Mouse (Mus musculus): ENCODE data around the gene Carhsp1. TPM values are rescaled to one million over a fixed set of nuclear protein-coding genes. Genes with fewer than 3 reads are reported as not detected.

Gene Carhsp1
- polyA plus RNA-seq (2014; fragmentation: Illumina TruSeq; extraction: RNeasy Lipid Tissue Mini Kit (QIAGEN cat#74804); ENCODE audit: low read depth, low replicate concordance): 8.9 TPM

DNA sequence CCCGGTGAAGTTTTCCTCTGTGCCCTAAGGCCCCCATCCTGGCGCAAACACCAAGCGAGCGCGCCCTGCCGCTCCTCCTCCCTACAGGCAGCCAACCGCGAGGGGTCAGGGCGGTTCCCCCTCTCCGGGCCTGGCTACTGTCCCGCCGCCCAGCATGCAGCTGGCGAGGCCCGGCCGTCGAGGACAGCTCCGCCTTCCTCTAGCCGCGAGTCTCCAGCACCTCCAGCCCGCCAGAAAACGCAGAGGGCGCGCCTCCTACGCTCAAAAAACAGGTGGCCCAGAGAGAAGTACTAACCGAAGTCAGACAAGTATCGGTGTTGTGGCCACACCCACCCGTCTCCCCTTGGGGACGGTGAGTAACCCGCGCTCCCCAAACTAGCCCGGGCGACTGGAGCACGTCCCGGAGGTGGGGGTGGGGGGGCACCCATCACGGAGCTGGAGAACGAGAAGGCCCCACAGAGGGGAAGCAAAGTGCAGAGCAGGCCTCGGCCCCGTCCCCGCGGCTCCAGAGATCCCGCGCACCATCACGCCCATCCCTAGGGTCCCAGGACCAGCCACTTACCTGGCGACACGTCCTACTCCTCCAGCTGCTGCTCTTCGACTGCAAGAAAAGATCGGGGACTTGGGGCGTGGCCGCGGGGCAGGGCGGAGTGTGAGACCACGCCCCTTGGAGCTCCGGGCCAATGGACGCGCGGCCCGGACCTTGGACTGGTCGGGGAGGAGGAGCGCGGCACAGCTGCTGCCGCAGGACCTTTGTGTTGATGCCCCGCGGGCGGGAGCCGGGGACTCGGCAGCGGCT lies at the start of gene Carhsp1:
Gene Carhsp1 (minus strand): TSS at position 605 of the 799 bp plus-strand sequence.

DNA sequence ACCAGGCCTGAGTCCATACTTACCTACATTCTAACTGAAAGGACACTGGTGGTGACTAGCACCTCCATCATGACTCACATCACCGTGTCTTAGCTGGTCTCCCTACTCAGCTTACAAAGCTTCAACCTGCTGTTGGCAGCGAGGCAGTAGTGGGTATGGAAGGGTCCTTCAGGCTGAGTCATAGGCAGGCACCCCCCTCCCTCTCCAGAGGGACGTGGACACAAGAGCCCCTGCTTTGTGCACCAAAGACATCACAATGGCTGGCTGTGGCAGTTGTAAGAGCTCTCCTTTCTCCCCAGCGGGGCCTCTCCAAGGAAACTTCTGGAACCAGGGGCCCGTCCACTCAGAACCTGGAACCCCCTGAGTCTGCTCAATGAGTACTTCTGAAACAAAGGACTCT lies 8.5 kb upstream of the Carhsp1 start, which contains the start of gene Gm5767:
Gene Gm5767 (plus strand): TSS at position 301 of the 400 bp plus-strand sequence.

DNA sequence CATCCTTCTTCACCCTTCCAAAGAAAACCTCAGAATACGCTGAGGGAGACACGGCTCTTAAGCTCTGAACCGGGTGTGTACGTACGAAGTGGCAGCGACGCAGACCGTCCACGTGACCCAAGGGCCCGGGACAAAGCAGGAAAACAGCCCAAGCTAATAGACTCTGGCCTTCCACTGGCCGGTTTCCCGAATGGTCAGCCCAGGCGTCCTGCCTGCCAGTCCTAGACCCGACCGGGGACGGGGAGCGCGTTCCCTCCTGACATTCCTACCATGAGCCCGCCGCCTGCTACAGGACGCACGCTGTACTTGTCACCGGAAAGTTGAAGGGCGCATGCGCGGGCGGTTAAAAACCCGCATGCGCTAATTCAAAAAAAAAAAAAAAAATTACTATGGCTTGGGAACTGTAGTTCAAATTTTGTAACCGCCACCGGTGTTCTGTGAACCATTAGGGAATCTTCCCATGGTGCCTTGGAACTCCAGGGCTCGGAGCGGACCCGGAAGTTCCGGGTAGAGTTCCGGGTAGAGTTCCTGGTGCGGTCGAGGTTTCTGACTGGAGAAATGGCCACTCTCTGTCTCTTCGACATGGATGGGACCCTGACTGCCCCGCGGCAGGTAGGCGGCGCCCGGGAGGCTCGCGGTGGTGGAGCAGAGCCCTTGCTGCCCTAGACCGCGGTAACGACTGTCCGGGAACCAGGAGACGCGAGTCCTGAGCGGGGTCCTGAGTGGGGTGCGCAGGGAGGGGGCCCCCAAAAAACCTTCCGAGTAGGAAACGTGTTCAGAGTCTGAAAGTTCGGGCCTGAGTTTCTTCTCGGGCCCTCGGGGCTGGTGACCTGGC lies 34.5 kb downstream of the Carhsp1 start, which contains the start of the genes Pmm2 and Tmem186:
Gene Pmm2 (plus strand): TSS at position 458 of the 835 bp plus-strand sequence.
Gene Tmem186 (minus strand): TSS at position 496 of the 835 bp plus-strand sequence.

Other genes with a start within 250 kb of the Carhsp1 start
- not detected for gene Tmem114, start 247.0 kb downstream of the Carhsp1 start, polyA plus RNA-seq (2014; fragmentation: Illumina TruSeq; extraction: RNeasy Lipid Tissue Mini Kit (QIAGEN cat#74804); ENCODE audit: low read depth, low replicate concordance)
- 8.3 TPM for gene Mettl22, start 201.4 kb downstream of the Carhsp1 start, polyA plus RNA-seq (2014; fragmentation: Illumina TruSeq; extraction: RNeasy Lipid Tissue Mini Kit (QIAGEN cat#74804); ENCODE audit: low read depth, low replicate concordance)
- gene Abat, start 158.7 kb downstream of the Carhsp1 start, polyA plus RNA-seq (2014; fragmentation: Illumina TruSeq; extraction: RNeasy Lipid Tissue Mini Kit (QIAGEN cat#74804); ENCODE audit: low read depth, low replicate concordance): 24.0 TPM
- 124 TPM for gene Pmm2, start 34.5 kb downstream of the Carhsp1 start, polyA plus RNA-seq (2014; fragmentation: Illumina TruSeq; extraction: RNeasy Lipid Tissue Mini Kit (QIAGEN cat#74804); ENCODE audit: low read depth, low replicate concordance)
- 6.8 TPM for gene Tmem186, start 34.4 kb downstream of the Carhsp1 start, polyA plus RNA-seq (2014; fragmentation: Illumina TruSeq; extraction: RNeasy Lipid Tissue Mini Kit (QIAGEN cat#74804); ENCODE audit: low read depth, low replicate concordance)
- 21.5 TPM for gene Gm5767, start 8.6 kb upstream of the Carhsp1 start, polyA plus RNA-seq (2014; fragmentation: Illumina TruSeq; extraction: RNeasy Lipid Tissue Mini Kit (QIAGEN cat#74804); ENCODE audit: low read depth, low replicate concordance)
- 471 TPM for gene Usp7, start 120.2 kb upstream of the Carhsp1 start, polyA plus RNA-seq (2014; fragmentation: Illumina TruSeq; extraction: RNeasy Lipid Tissue Mini Kit (QIAGEN cat#74804); ENCODE audit: low read depth, low replicate concordance)
- 187 TPM for gene 1810013L24Rik, start 157.9 kb upstream of the Carhsp1 start, polyA plus RNA-seq (2014; fragmentation: Illumina TruSeq; extraction: RNeasy Lipid Tissue Mini Kit (QIAGEN cat#74804); ENCODE audit: low read depth, low replicate concordance)

Data from testis, adult 10 weeks (tissue).